Mouse (Mus musculus) cerebellum, adult 2 months (tissue): ENCODE data around the gene Chrnb4. TPM values are rescaled to one million over a fixed set of nuclear protein-coding genes. Genes with fewer than 3 reads are reported as not detected.
A peak's percentile ranks its signal among the peaks of the same experiment; 100 is the strongest.

Experiments used
- DNase-seq, 2 experiments: peaks; one replicate each; pipeline ENCODE4 v3.0.0; 2021
- H3K27ac ChIP-seq: fragments of 200-500 bp; 2 replicates; pipeline ENCODE4 v1.5.1; 2012; ENCODE audit warnings: low read length, control low read depth, inconsistent platforms; ENCODE audit not compliant: insufficient read depth
- H3K27me3 ChIP-seq: fragments of 200-500 bp; 2 replicates; pipeline ENCODE4 v1.6.1; 2012; ENCODE audit warnings: inconsistent platforms, mild to moderate bottlenecking, low read length, moderate library complexity; ENCODE audit not compliant: control insufficient read depth, insufficient read depth
- H3K4me1 ChIP-seq: fragments of 200-500 bp; 2 replicates; pipeline ENCODE4 v1.6.1; 2011; ENCODE audit warnings: low read length; ENCODE audit not compliant: control insufficient read depth, insufficient read depth
- H3K4me3 ChIP-seq: fragments of 200-500 bp; replicated peaks from 2 replicates; pipeline ENCODE3; 2011; ENCODE audit warnings: mild to moderate bottlenecking, low read depth, low read length, control low read depth; ENCODE audit not compliant: insufficient read depth
- CTCF ChIP-seq: fragments of 200-500 bp; IDR thresholded peaks from 2 replicates; pipeline ENCODE4 v1.5.1; 2011; ENCODE audit warnings: low read depth, mild to moderate bottlenecking, control low read depth, low read length, moderate library complexity, borderline replicate concordance; ENCODE audit not compliant: insufficient read depth
- POLR2A ChIP-seq: fragments of 200-500 bp; IDR thresholded peaks from 2 replicates; pipeline ENCODE4 v1.6.1; 2011; ENCODE audit warnings: low read length, control low read depth, borderline replicate concordance; ENCODE audit not compliant: insufficient read depth
- WGBS: fragments of 180-500 bp; shearing (Covaris S2); methylation state at CpG from one replicate; pipeline ENCODE4 v1.1.7; 2018; 5-methylcytosine and 5-hydroxymethylcytosine counted together
- polyA plus RNA-seq: library from polyadenylated mRNA; depleted of rRNA; stranded (reverse); fragments of >200 nt; gene quantifications from 2 replicates; pipeline ENCODE4 v1.2.3, GENCODE M21; 2012; rRNA removed

Chrnb4 gene
- polyA plus RNA-seq, 1 experiment = 2.7 TPM

- WGBS = 1% methylated on average over 82 of the region's 85 CpGs
- TF ChIP-seq POLR2A = no peak
- no peak for TF ChIP-seq CTCF
- no peaks in the 10 kb centered on the region for H3K4me1 ChIP-seq
- no peak for DNase-seq
- H3K4me3 ChIP-seq = peak overlapping the region; percentile 12
- peaks cover 2% of the 10 kb centered on the region; the same call in 1 of the 2 replicates for H3K27me3 ChIP-seq
- H3K27ac ChIP-seq = no peak overlapping the region
Observed at GRCm38 (mm10) chr9:54981291-54982191, 67.0 kb downstream of the Chrnb4 start.

GRCm38 (mm10) chr9:54980674-54981073, 67.9 kb downstream of the Chrnb4 start, which contains the start of gene Chrna5:
Gene Chrna5 (plus strand): TSS chr9:54980880.
- WGBS = 21% methylated on average over 8 of the region's 8 CpGs
- Histone ChIP-seq H3K4me3 (peak within 1 kb of the TSS; percentile 12), H3K27ac (no peak within 1 kb of the TSS), H3K27me3 (peaks cover 2% of the 10 kb centered on the region; the same call in 1 of the 2 replicates), H3K4me1 (no peaks in the 10 kb centered on the region)
- DNase-seq = no peak
- no peak for TF ChIP-seq POLR2A
- TF ChIP-seq CTCF = no peak

Other genes starting within 250 kb of the Chrnb4 start
- gene Ireb2, start 185.0 kb downstream of the Chrnb4 start, polyA plus RNA-seq = 28.0 and 30.1 TPM in 2 replicates
- 1.4 and 1.6 TPM in 2 replicates for gene Hykk, start 131.5 kb downstream of the Chrnb4 start, polyA plus RNA-seq
- 148 and 156 TPM in 2 replicates for gene Psma4, start 98.0 kb downstream of the Chrnb4 start, polyA plus RNA-seq
- gene AY074887, start 97.8 kb downstream of the Chrnb4 start, polyA plus RNA-seq = not detected in 2 replicates
- 0.05 and 0.22 TPM in 2 replicates for gene Chrna5, start 67.9 kb downstream of the Chrnb4 start, polyA plus RNA-seq
- gene Chrna3, start 22.2 kb downstream of the Chrnb4 start, polyA plus RNA-seq = 2.6 TPM in 2 replicates
- gene Ube2q2, start 100.1 kb upstream of the Chrnb4 start, polyA plus RNA-seq = 54.5 and 54.9 TPM in 2 replicates
- gene Fbxo22, start 160.1 kb upstream of the Chrnb4 start, polyA plus RNA-seq = 42.9 and 45.3 TPM in 2 replicates